Mouse (Mus musculus): Measurements from ENCODE around the gene Zbtb40.

GRCm38 (mm10) chr4:137033115-137033887, 15.3 kb downstream of the Zbtb40 start:
- TF ChIP-seq CTCF (IDR thresholded peaks at IDR 0.05; ENCODE audit: low read depth), result no peak
- no peak for TF ChIP-seq EP300 (optimal IDR thresholded peaks at IDR 0.05)

Measured in stomach, postnatal 0 days (tissue).